Mouse (Mus musculus) midbrain, embryonic 14.5 days (tissue): Measurements from ENCODE around the gene Trpc4. TPM values are rescaled to one million over a fixed set of nuclear protein-coding genes. Genes with fewer than 3 reads are reported as not detected.

ENCODE experiments used
- ATAC-seq: fragments of 200-750 bp; cut with Nextera tagmentation; 2 replicates; pipeline ENCODE4 v1.8.0; 2017; ENCODE audit warnings: moderate number of reproducible peaks, moderate library complexity; ENCODE audit not compliant: low FRiP score, low TSS enrichment
- DNase-seq: peaks from one replicate; pipeline ENCODE4 v3.0.0-alpha.2; 2015
- H3K27ac ChIP-seq: fragments of 300-500 bp; sonication (generic); replicated peaks from 2 replicates; pipeline ENCODE4 v1.5.1; 2014; ENCODE audit warnings: mild to moderate bottlenecking, low read depth, low read length, moderate library complexity
- H3K27me3 ChIP-seq: fragments of 300-500 bp; sonication (generic); 2 replicates; pipeline ENCODE4 v1.6.1; 2014; ENCODE audit warnings: low read length, control low read depth, mixed read lengths; ENCODE audit not compliant: control insufficient read depth, insufficient read depth
- H3K36me3 ChIP-seq: fragments of 300-500 bp; sonication (generic); 2 replicates; pipeline ENCODE4 v1.6.1; 2014; ENCODE audit warnings: low read length, control low read depth; ENCODE audit not compliant: control insufficient read depth, insufficient read depth
- H3K4me1 ChIP-seq: fragments of 300-500 bp; sonication (generic); 2 replicates; pipeline ENCODE4 v1.6.1; 2014; ENCODE audit warnings: mild to moderate bottlenecking, antibody characterized with exemption, low read length, control low read depth; ENCODE audit not compliant: control insufficient read depth, insufficient read depth
- H3K4me2 ChIP-seq: fragments of 300-500 bp; sonication (generic); 2 replicates; pipeline ENCODE4 v1.6.1; 2014; ENCODE audit warnings: mild to moderate bottlenecking, low read length, moderate library complexity
- H3K4me3 ChIP-seq: fragments of 300-500 bp; sonication (generic); replicated peaks from 2 replicates; pipeline ENCODE4 v1.5.1; 2014; ENCODE audit warnings: low read depth, low read length
- H3K9ac ChIP-seq: fragments of 300-500 bp; sonication (generic); replicated peaks from 2 replicates; pipeline ENCODE4 v1.6.1; 2014; ENCODE audit warnings: mild to moderate bottlenecking, low read length, moderate library complexity
- H3K9me3 ChIP-seq: fragments of 300-500 bp; sonication (generic); 2 replicates; pipeline ENCODE4 v1.6.1; 2016; ENCODE audit warnings: low read length, control low read depth, mixed read lengths; ENCODE audit not compliant: control insufficient read depth
- WGBS: fragments of 180-500 bp; shearing (Covaris S2); extraction: QIAGEN DNeasy Blood & Tissue Kit; methylation state at CpG from one replicate; pipeline ENCODE4 v1.1.7; 2014; 5-methylcytosine and 5-hydroxymethylcytosine counted together
- polyA plus RNA-seq: library from polyadenylated mRNA; unstranded; fragments of >200 nt; fragmentation: Nextera tagmentation; extraction: Ambion mirVana; gene quantifications from 2 replicates; pipeline ENCODE4 v1.2.1, GENCODE M21; 2014

Gene Trpc4
- polyA plus RNA-seq, 1 experiment from 2014 or later, result 8.3 TPM

DNA sequence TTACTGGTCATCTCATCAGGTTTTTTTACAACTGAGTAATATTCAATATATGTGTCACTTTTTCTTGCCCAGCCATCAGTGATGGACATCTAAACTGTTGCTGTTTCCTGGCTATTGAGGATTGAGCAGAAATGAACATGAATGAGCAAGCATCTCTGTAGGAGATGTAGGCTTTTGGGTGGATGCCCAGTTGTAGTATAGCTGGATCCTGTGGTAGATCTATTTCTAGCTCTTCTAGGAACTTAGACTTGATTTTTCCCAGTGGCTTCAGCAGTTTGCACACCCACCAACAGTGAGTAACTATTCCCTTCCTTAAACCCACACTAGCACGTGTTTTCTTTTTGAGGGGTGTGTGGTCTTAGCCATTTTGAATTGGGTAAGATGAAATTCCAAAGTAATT lies 87.3 kb downstream of the Trpc4 start:
- no peak overlapping the region for H3K4me2 ChIP-seq
- no peaks in the 10 kb centered on the region for H3K9me3 ChIP-seq
- ATAC-seq (no peak), DNase-seq (no peak)
- no peaks in the 10 kb centered on the region for H3K27me3 ChIP-seq
- H3K9ac ChIP-seq, result no peak overlapping the region
- H3K4me1 ChIP-seq, result no peaks in the 10 kb centered on the region
- H3K27ac ChIP-seq, result no peak overlapping the region
- H3K36me3 ChIP-seq, result no peaks in the 10 kb centered on the region
- H3K4me3 ChIP-seq, result no peak overlapping the region
- WGBS, result 89% methylated on average over 1 of the region's 1 CpGs

DNA sequence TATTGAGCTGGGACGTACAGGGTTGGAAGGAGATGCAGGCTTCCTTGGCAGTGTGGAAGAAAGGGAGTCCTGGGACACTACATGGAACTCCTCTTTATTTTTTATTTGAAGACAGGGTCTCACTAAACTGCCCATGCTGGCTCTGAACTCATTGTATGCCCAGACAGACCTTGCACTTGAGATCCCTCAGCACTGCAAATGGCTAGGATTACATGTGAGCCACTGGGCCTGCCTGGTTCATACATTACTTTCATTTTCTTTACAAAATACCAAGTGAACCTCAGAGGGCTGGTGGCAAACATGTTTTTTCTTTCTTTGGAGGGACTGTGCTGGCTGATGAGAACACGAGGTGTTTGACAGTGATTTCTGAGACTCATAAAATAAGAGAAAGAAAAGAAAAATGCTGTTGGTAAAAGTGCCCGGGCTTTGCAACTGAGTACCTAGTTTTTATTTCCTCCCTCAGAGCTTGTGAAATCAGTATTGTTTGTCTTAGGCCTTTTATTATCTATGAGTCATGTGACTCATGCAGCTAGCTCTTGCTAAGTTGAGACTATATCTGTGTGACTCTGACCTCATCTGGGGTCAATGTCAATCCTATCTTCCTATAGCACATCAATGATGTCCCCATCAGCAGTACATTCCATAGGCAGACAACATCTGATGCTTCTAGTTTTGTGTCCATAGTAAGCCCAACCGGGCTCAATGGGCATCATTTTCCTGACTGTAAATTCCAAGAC lies 89.1 kb downstream of the Trpc4 start:
- H3K9me3 ChIP-seq, result no peaks in the 10 kb centered on the region
- H3K27me3 ChIP-seq, result no peaks in the 10 kb centered on the region
- H3K9ac ChIP-seq, result no peak overlapping the region
- H3K27ac ChIP-seq, result no peak overlapping the region
- no peak for ATAC-seq
- no peaks in the 10 kb centered on the region for H3K36me3 ChIP-seq
- no peaks in the 10 kb centered on the region for H3K4me1 ChIP-seq
- 89% methylated on average over 4 of the region's 4 CpGs for WGBS
- H3K4me3 ChIP-seq, result no peak overlapping the region
- DNase-seq, result no peak
- H3K4me2 ChIP-seq, result no peak overlapping the region

DNA sequence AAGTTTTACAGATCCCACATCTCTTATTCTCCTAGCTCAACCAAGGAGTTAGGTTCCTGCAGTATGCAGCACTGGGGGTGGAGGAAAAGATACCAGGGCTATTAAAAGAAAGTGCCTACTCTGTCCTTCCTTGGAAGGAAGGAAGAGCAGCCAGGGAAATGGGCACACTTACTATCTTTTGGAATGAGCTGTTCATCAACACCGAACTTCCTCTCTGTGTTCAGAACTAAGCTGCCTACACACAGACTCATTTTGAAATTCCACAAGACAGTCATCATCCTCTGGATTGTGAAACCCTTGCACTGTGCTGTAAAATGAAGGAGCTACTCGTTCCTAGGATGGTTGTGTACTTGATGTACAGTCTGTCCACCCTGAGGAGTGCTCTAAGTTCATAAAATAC lies 90.6 kb downstream of the Trpc4 start:
- H3K27ac ChIP-seq, result no peak overlapping the region
- no peaks in the 10 kb centered on the region for H3K9me3 ChIP-seq
- ATAC-seq (no peak), DNase-seq (no peak)
- no peaks in the 10 kb centered on the region for H3K4me1 ChIP-seq
- no peaks in the 10 kb centered on the region for H3K27me3 ChIP-seq
- H3K36me3 ChIP-seq, result no peaks in the 10 kb centered on the region
- no peak overlapping the region for H3K9ac ChIP-seq
- 84% methylated on average over 2 of the region's 2 CpGs for WGBS
- H3K4me2 ChIP-seq, result no peak overlapping the region
- H3K4me3 ChIP-seq, result no peak overlapping the region

DNA sequence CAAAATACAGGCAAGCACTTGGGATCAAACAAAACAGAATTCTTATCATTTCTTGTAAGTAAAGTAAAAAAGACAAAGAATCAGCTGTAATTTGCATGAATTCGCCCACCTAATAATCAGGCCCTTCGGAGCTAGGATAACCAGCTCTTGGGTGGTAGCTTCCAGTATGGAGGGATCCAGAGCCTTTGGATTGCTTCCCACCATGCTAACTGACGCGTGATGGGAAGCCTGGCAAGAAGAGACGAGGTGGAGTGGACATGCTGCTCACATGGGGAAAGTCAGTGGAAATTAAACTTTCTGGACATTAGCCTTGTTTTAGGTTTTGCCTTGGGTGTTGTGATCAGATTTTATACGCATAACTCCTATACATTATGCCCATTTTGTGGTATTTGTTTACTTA lies 93.5 kb downstream of the Trpc4 start:
- DNase-seq (no peak), ATAC-seq (no peak)
- Histone ChIP-seq H3K36me3 (no peaks in the 10 kb centered on the region), H3K4me1 (no peaks in the 10 kb centered on the region), H3K9ac (no peak overlapping the region), H3K4me3 (no peak overlapping the region), H3K27ac (no peak overlapping the region), H3K4me2 (no peak overlapping the region), H3K9me3 (no peaks in the 10 kb centered on the region), H3K27me3 (no peaks in the 10 kb centered on the region)
- 90% methylated on average over 6 of the region's 6 CpGs for WGBS

DNA sequence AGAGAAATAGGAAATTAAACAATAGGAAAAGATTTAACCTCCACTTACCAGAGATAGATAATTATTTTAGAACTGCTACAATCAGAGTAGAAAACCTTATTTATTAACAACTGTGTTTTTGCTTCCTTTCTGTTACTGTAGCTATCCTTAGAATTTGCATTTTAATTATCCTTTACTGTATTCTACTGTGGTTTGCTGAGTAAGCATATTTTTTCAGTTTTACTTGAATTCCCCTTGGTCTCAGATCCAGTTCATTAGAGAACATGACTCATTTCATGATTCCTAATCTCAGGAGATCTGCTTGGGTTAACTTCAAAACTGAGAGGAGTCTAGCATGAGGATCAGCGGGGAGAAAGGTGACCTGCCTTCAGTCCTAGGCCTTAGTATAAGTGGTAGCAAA lies 111.1 kb downstream of the Trpc4 start:
- Histone ChIP-seq H3K36me3 (no peaks in the 10 kb centered on the region), H3K27ac (no peak overlapping the region), H3K9me3 (no peaks in the 10 kb centered on the region), H3K27me3 (no peaks in the 10 kb centered on the region), H3K9ac (no peak overlapping the region), H3K4me1 (no peaks in the 10 kb centered on the region), H3K4me2 (no peak overlapping the region), H3K4me3 (no peak overlapping the region)
- 95% methylated on average over 1 of the region's 1 CpGs for WGBS
- no peak for ATAC-seq
- DNase-seq, result no peak

DNA sequence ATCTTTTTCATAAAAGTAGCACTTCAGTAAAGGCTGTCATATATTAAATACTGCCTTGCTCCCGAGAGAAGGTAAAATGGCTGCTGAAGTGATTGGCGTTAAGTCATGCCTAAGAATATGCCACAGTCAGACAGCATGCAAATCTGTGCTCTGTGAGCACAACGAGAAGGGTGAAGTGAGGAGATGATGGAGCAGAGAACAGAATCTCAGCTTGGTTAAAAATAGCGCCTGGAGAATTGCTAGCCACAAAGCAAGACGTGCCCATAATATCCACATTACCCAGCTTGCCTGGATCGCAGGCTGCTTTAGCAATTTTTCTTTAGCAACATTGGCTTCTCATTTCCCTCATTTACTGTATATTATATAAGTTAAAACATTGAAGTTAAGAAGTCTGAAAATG lies 113.3 kb downstream of the Trpc4 start:
- WGBS, result 83% methylated on average over 6 of the region's 6 CpGs
- ATAC-seq (no peak), DNase-seq (no peak)
- H3K9me3 ChIP-seq, result no peaks in the 10 kb centered on the region
- H3K4me1 ChIP-seq, result no peaks in the 10 kb centered on the region
- H3K36me3 ChIP-seq, result no peaks in the 10 kb centered on the region
- H3K27me3 ChIP-seq, result no peaks in the 10 kb centered on the region
- H3K9ac ChIP-seq, result no peak overlapping the region
- no peak overlapping the region for H3K4me2 ChIP-seq
- H3K27ac ChIP-seq, result no peak overlapping the region
- H3K4me3 ChIP-seq, result no peak overlapping the region

DNA sequence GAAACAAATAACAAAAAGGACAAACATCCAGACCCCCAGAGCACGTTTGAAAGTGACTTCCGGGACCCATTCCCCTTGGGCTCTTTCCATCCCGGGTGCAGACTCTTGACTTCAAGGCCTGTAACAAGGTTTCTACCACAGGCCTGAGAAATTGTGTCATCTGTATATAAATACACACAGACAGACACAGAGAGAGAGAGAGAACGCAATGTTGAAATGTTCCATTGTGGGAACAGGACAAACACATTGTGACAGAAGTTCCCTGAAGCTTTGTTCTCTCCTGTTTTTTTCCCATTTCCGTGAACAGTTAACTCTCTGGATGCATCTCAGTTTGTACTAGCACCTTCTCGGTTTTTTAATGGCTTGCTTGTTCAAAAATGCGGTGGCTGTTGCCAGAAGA lies 118.8 kb downstream of the Trpc4 start:
- Histone ChIP-seq H3K4me3 (no peak overlapping the region), H3K27ac (no peak overlapping the region), H3K36me3 (no peaks in the 10 kb centered on the region), H3K4me2 (no peak overlapping the region), H3K27me3 (no peaks in the 10 kb centered on the region), H3K9me3 (no peaks in the 10 kb centered on the region), H3K4me1 (no peaks in the 10 kb centered on the region), H3K9ac (no peak overlapping the region)
- DNase-seq (no peak), ATAC-seq (no peak)
- 83% methylated on average over 7 of the region's 7 CpGs for WGBS

DNA sequence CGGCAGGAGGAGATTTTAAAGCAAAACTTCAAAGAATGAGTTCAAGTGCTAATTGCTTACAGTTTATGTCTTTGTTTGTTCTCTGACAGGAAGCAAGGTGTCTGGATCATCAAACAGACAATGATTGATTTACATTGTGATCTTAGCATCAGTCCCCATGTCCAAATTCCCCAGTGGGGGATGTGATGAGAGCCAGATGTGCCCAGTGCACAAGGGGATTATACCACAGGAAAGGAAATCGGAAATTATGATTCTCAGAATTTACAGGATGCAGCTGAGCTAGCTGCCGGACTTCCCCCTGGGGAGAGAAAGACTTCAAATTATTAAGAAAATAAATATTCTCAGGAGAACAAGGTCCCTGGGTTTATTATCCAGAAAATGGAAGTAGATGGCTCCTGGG lies 133.9 kb downstream of the Trpc4 start:
- WGBS, result 62% methylated on average over 3 of the region's 3 CpGs
- no peak overlapping the region for H3K4me3 ChIP-seq
- no peak overlapping the region for H3K27ac ChIP-seq
- DNase-seq (peak; percentile 13), ATAC-seq (no peak)
- no peaks in the 10 kb centered on the region for H3K36me3 ChIP-seq
- H3K9me3 ChIP-seq, result no peaks in the 10 kb centered on the region
- H3K27me3 ChIP-seq, result no peaks in the 10 kb centered on the region
- no peak overlapping the region for H3K4me2 ChIP-seq
- no peak overlapping the region for H3K9ac ChIP-seq
- no peaks in the 10 kb centered on the region for H3K4me1 ChIP-seq

DNA sequence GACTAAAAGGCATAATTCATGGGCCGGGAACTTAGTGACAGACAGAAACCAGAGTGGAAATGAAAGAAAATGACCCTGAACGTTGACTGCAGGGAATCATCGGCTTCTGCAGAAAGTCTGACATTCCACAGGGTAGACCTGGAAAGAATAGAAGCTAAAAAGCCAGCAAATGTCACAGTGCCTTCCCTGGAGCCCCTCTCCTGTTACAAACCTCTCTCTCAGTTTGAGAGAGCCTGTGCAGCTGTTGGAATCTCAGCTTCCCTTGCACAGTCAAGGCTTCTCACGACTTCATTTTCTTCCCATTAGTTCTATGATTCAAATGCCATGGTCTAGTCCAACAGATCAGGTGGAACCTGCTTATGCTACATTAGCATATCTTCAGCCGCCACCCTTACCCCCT lies 154.8 kb downstream of the Trpc4 start:
- ATAC-seq, result no peak
- no peaks in the 10 kb centered on the region for H3K27me3 ChIP-seq
- H3K9ac ChIP-seq, result no peak overlapping the region
- DNase-seq, result no peak
- no peaks in the 10 kb centered on the region for H3K36me3 ChIP-seq
- H3K27ac ChIP-seq, result 0 out of 2 replicates have a peak overlapping the region, but pooled peaks have one; percentile 28
- no peak overlapping the region for H3K4me3 ChIP-seq
- H3K9me3 ChIP-seq, result no peaks in the 10 kb centered on the region
- H3K4me2 ChIP-seq, result no peak overlapping the region
- H3K4me1 ChIP-seq, result no peaks in the 10 kb centered on the region
- 35% methylated on average over 5 of the region's 5 CpGs for WGBS
